Mouse (Mus musculus) stomach, postnatal 0 days (tissue): ENCODE results near the gene Adora3. TPM values are rescaled to one million over a fixed set of nuclear protein-coding genes. Genes with fewer than 3 reads are reported as not detected.

Experiments used
- ATAC-seq: fragments of 200-750 bp; cut with Nextera tagmentation; 2 replicates; pipeline ENCODE4 v1.8.0; 2017; ENCODE audit not compliant: low FRiP score, low TSS enrichment
- DNase-seq: peaks from one replicate; pipeline ENCODE4 v3.0.0-alpha.2; 2016; ENCODE audit warnings: low spot score
- H3K27ac ChIP-seq: fragments of 300-500 bp; sonication (generic); replicated peaks from 2 replicates; pipeline ENCODE4 v1.5.1; 2014; ENCODE audit warnings: mild to moderate bottlenecking, control low read depth
- H3K27me3 ChIP-seq: fragments of 300-500 bp; sonication (generic); 2 replicates; pipeline ENCODE4 v1.6.1; 2014; ENCODE audit warnings: low read length; ENCODE audit not compliant: control insufficient read depth, insufficient read depth
- H3K36me3 ChIP-seq: fragments of 300-500 bp; sonication (generic); 2 replicates; pipeline ENCODE4 v1.6.1; 2014; ENCODE audit warnings: low read length, mixed read lengths; ENCODE audit not compliant: control insufficient read depth, insufficient read depth
- H3K4me1 ChIP-seq: fragments of 300-500 bp; sonication (generic); replicated peaks from 2 replicates; pipeline ENCODE4 v1.6.1; 2014; ENCODE audit warnings: antibody characterized with exemption; ENCODE audit not compliant: control insufficient read depth, insufficient read depth
- H3K4me2 ChIP-seq: fragments of 300-500 bp; sonication (generic); replicated peaks from 2 replicates; pipeline ENCODE4 v1.6.1; 2014; ENCODE audit warnings: low read depth, mild to moderate bottlenecking, control low read depth, moderate library complexity
- H3K4me3 ChIP-seq: fragments of 300-500 bp; sonication (generic); 2 replicates; pipeline ENCODE4 v1.5.1; 2014; ENCODE audit warnings: low read depth, low read length, control low read depth
- H3K9ac ChIP-seq: fragments of 300-500 bp; sonication (generic); 2 replicates; pipeline ENCODE4 v1.6.1; 2014; ENCODE audit warnings: mild to moderate bottlenecking, low read length, control low read depth, mixed read lengths
- H3K9me3 ChIP-seq: fragments of 300-500 bp; sonication (generic); 2 replicates; pipeline ENCODE4 v1.6.1; 2016; ENCODE audit warnings: low read length; ENCODE audit not compliant: control insufficient read depth
- CTCF ChIP-seq: IDR thresholded peaks from 2 replicates; pipeline ENCODE4 v1.5.1; 2016; ENCODE audit warnings: antibody characterized with exemption, low read depth, mild to moderate bottlenecking, moderate library complexity
- EP300 ChIP-seq: optimal IDR thresholded peaks from 2 replicates; pipeline ENCODE3; 2016; ENCODE audit warnings: antibody characterized with exemption
- WGBS: fragments of 180-500 bp; shearing (Covaris S2); extraction: QIAGEN DNeasy Blood & Tissue Kit; methylation state at CpG from one replicate; pipeline ENCODE4 v1.1.7; 2014; 5-methylcytosine and 5-hydroxymethylcytosine counted together
- polyA plus RNA-seq: library from polyadenylated mRNA; unstranded; fragments of >200 nt; fragmentation: Nextera tagmentation; extraction: Ambion mirVana; gene quantifications from 2 replicates; pipeline ENCODE4 v1.2.1, GENCODE M21; 2015

Gene Adora3
- polyA plus RNA-seq, 1 experiment from 2014 or later: 0.34 TPM

DNA sequence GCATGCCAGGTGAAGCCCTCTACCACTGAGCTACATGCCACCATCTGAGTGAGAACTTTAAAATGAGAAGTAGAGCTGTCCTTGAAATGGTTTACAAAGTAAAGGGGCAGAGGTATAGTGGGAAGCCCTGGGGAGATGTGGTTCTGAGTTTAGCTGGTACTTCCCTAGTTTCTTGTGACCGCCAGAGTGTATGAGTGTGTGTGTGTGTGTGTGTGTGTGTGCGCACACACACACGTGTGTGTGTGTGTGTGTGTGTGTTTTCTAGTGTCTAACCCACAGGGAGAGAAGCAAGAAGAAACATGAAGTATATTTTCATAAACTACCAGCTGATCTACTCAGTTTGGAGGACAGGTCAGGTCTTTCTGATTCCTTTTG lies 57.5 kb downstream of the Adora3 start:
- no peak for ATAC-seq
- no peak overlapping the region for H3K9ac ChIP-seq
- no peaks in the 10 kb centered on the region for H3K9me3 ChIP-seq
- H3K4me1 ChIP-seq: no peaks in the 10 kb centered on the region
- no peak for DNase-seq
- H3K4me2 ChIP-seq: no peak overlapping the region
- 93% methylated on average over 3 of the region's 3 CpGs for WGBS
- no peak for TF ChIP-seq CTCF
- H3K4me3 ChIP-seq: no peak overlapping the region
- no peaks in the 10 kb centered on the region for H3K36me3 ChIP-seq
- no peaks in the 10 kb centered on the region for H3K27me3 ChIP-seq
- no peak overlapping the region for H3K27ac ChIP-seq

DNA sequence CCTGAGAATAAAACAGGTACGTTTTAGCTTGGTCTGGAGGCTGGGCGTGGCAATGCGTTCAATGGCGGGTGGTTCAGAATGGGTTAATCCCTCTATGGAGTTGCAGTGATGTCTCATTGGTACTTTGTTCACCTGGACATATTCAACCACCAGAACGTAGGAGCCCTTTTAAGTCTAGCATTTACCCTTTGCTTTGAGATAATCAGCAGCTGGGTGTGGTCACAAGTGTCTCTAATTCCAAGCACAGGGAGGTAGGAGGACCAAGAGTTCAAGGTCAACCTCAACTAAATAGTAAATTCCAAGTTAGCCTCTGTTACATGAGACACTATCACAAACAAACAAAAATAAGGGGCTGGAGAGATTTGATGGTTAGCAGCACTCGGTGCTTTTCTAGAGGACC lies 58.1 kb downstream of the Adora3 start:
- Histone ChIP-seq H3K4me2 (no peak overlapping the region), H3K9me3 (no peaks in the 10 kb centered on the region), H3K4me1 (no peaks in the 10 kb centered on the region), H3K27me3 (no peaks in the 10 kb centered on the region), H3K9ac (no peak overlapping the region), H3K4me3 (no peak overlapping the region), H3K27ac (no peak overlapping the region), H3K36me3 (no peaks in the 10 kb centered on the region)
- ATAC-seq (no peak), DNase-seq (no peak)
- TF ChIP-seq CTCF: no peak
- TF ChIP-seq EP300: no peak
- WGBS: 74% methylated on average over 6 of the region's 6 CpGs

DNA sequence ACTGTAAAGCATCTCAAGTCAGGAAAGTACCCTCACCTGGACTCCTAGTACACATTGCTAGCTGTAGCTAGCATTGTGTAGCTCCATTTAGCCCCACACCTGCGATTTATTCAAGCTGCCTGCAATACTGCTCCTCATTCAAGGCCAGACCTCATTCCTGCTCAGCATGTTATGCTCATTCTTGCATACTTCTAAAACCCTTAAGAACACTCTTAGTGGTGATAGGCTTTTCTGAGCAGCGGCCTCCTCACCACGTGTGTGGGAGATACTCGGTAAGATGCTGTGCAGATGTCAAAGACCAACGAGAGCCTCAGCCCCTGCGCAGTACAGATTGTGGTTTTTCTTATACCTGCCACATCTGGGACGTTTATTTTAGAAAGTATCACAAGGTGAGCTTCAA lies 59.2 kb downstream of the Adora3 start:
- no peak for TF ChIP-seq CTCF
- TF ChIP-seq EP300: no peak
- no peak overlapping the region for H3K9ac ChIP-seq
- no peak for DNase-seq
- no peak overlapping the region for H3K4me2 ChIP-seq
- no peaks in the 10 kb centered on the region for H3K36me3 ChIP-seq
- H3K4me3 ChIP-seq: no peak overlapping the region
- no peaks in the 10 kb centered on the region for H3K4me1 ChIP-seq
- 76% methylated on average over 7 of the region's 7 CpGs for WGBS
- no peak overlapping the region for H3K27ac ChIP-seq
- no peak for ATAC-seq
- no peaks in the 10 kb centered on the region for H3K9me3 ChIP-seq
- H3K27me3 ChIP-seq: no peaks in the 10 kb centered on the region

DNA sequence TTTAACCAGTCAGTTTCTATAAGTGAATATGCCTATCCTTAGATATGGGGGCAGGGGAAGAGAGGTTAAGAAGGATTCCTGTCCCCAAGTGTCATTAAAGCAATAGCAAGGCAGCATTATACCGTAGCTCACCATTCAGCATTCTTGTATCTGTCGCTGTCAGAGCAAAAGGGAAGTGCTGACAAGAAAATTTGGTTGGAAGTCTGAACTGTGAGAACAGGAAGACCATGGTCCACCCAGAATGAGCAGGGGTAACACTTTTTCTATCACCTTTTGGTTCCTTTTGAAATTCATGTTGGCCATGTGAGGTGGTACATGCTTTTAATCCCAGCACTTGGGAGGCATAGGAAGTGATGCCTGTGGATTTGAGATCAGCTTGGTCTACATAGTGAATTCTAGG lies 60.4 kb downstream of the Adora3 start:
- Histone ChIP-seq H3K4me1 (no peaks in the 10 kb centered on the region), H3K4me2 (no peak overlapping the region), H3K4me3 (no peak overlapping the region), H3K27ac (no peak overlapping the region), H3K27me3 (no peaks in the 10 kb centered on the region), H3K36me3 (no peaks in the 10 kb centered on the region), H3K9ac (no peak overlapping the region), H3K9me3 (no peaks in the 10 kb centered on the region)
- no peak for DNase-seq
- 80% methylated on average over 2 of the region's 2 CpGs for WGBS
- TF ChIP-seq EP300 (no peak), CTCF (no peak)
- no peak for ATAC-seq

DNA sequence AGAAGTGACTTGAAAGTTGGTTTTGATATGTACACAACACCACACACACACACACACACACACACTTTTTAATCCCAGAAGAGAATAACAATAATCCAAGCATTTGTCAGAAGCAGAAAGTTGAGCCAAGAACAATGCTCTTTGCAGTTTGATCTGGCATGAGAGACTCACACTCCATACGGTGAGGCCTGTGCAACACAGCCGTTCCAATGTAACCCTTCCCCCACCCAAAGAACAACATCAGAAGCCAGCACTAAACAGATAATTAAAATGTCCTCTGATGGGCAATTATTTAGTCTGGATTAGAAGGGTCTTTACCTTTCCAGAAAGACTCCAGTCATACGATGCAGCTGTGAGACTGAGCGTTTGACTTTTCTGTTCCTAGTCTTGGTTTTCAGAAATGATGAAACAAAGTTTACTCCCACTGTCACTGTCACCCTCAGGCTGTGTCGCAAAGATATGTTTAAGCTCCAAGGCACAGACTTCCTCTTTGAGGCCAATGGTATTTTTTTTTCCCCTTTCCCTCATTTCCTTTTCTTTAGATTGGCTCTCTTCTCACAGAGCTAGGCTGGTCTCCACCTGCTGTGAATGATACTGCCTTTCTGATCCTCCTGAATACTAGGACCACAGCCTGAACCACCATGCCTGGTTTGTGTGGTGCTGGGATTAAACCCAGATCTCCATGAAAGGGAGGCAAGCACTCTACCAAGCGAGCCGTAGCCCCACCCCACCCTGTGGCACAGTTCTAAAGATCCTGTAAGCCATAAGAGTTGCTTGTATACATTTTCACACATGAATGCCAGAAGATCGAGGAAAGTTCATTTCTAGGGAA lies 61.8 kb downstream of the Adora3 start, which contains the start of gene I830077J02Rik:
TSS of gene I830077J02Rik (minus strand) at position 425 of the 832 bp plus-strand sequence.
- TF ChIP-seq CTCF: no peak
- no peak for TF ChIP-seq EP300
- no peak for DNase-seq
- Histone ChIP-seq H3K4me3 (no peak within 1 kb of the TSS), H3K4me2 (no peak within 1 kb of the TSS), H3K27ac (no peak within 1 kb of the TSS), H3K27me3 (no peaks in the 10 kb centered on the region), H3K9ac (no peak within 1 kb of the TSS), H3K36me3 (no peaks in the 10 kb centered on the region), H3K9me3 (no peaks in the 10 kb centered on the region), H3K4me1 (no peaks in the 10 kb centered on the region)
- 81% methylated on average over 8 of the region's 8 CpGs for WGBS
- ATAC-seq: no peak

DNA sequence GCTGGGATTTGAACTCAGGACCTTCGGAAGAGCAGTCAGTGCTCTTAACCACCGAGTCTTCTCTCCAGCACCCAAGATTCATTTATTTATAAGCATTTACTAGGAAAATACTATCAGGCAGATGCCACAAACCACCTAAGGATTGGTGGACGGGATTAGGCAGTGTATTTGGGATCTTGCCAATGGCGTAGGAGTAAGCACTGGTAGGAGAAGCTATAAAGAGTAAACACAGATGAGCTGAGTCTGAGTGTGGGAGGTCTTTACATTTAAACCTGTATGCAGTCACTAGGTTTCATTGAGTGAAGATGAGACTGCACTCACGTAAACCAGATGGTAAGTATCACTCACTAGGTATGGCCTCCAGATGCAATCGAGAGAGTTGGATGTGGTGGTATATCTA lies 63.3 kb downstream of the Adora3 start:
- Histone ChIP-seq H3K36me3 (no peaks in the 10 kb centered on the region), H3K9ac (no peak overlapping the region), H3K27me3 (no peaks in the 10 kb centered on the region), H3K4me3 (no peak overlapping the region), H3K27ac (no peak overlapping the region), H3K4me2 (no peak overlapping the region), H3K4me1 (no peaks in the 10 kb centered on the region), H3K9me3 (no peaks in the 10 kb centered on the region)
- TF ChIP-seq EP300 (no peak), CTCF (no peak)
- WGBS: 89% methylated on average over 6 of the region's 6 CpGs
- DNase-seq (no peak), ATAC-seq (no peak)
